Mouse (Mus musculus): ENCODE measurements around the gene Vmn1r73. TPM values are rescaled to one million over a fixed set of nuclear protein-coding genes. Genes with fewer than 3 reads are reported as not detected.

Vmn1r73 gene
- not detected in 2 replicates for polyA plus RNA-seq (2015; fragmentation: Nextera tagmentation; extraction: Ambion mirVana)

GRCm38 (mm10) chr7:11729966-11730365, at the start of gene Vmn1r73:
Vmn1r73 (plus strand) TSS chr7:11730266.
- Histone ChIP-seq H3K9ac (ENCODE audit: low read depth, low read length) (no peak within 1 kb of the TSS), H3K4me2 (ENCODE audit: low read length) (no peak within 1 kb of the TSS), H3K9me3 (ENCODE audit: control insufficient read depth, low read length) (peaks cover 19% of the 10 kb centered on the region), H3K27me3 (replicated peaks; ENCODE audit: control insufficient read depth, insufficient read depth, low read length) (no peaks in the 10 kb centered on the region), H3K27ac (ENCODE audit: low read depth, low read length) (no peak within 1 kb of the TSS), H3K4me3 (ENCODE audit: low read length) (no peak within 1 kb of the TSS), H3K36me3 (ENCODE audit: control insufficient read depth, insufficient read depth, low read length) (no peaks in the 10 kb centered on the region), H3K4me1 (ENCODE audit: control insufficient read depth, insufficient read depth, low read depth, low read length) (no peaks in the 10 kb centered on the region)
- ATAC-seq: no peak
- 96% methylated on average over 1 of the region's 1 CpGs for WGBS

Other genes with a start within 250 kb of the Vmn1r73 start
- not detected in 2 replicates for gene Zscan4-ps2, start 216.0 kb upstream of the Vmn1r73 start, polyA plus RNA-seq (2015; fragmentation: Nextera tagmentation; extraction: Ambion mirVana)
- not detected in 2 replicates for gene Zscan4-ps3, start 121.0 kb upstream of the Vmn1r73 start, polyA plus RNA-seq (2015; fragmentation: Nextera tagmentation; extraction: Ambion mirVana)
- gene Vmn1r72, start 50.1 kb upstream of the Vmn1r73 start, polyA plus RNA-seq (2015; fragmentation: Nextera tagmentation; extraction: Ambion mirVana): not detected in 2 replicates
- gene Vmn1r74, start 103.7 kb downstream of the Vmn1r73 start, polyA plus RNA-seq (2015; fragmentation: Nextera tagmentation; extraction: Ambion mirVana): not detected in 2 replicates
- gene Vmn1r75, start 144.4 kb downstream of the Vmn1r73 start, polyA plus RNA-seq (2015; fragmentation: Nextera tagmentation; extraction: Ambion mirVana): not detected in 2 replicates
- not detected in 2 replicates for gene Vmn1r76, start 207.9 kb downstream of the Vmn1r73 start, polyA plus RNA-seq (2015; fragmentation: Nextera tagmentation; extraction: Ambion mirVana)

Measured in hindbrain, embryonic 16.5 days (tissue).